Mouse (Mus musculus): ENCODE measurements around the gene Cntn1.
A peak's percentile ranks its signal among the peaks of the same experiment; 100 is the strongest.

Gene Cntn1

DNA sequence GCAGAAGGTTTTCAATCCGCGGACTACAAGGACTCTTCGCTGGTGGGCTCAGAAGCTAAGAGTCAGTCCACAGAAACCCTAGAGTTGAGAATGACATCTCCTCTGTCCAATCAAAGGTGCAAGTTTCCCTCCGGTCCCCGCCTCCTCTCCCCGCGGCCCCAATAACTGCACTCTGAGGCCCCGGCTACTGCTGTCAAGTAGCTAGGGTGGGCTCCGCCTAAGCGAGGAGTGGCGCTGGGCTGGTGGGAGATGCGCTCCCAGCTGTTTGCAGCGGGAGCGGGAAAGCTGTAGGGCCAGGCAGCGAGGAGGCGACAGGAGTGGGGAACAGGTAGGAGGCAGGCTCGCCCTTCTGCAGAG, at the start of gene Cntn1:
Cntn1 (plus strand) TSS at position 170 of the 357 bp plus-strand sequence.
- peak; percentile 94 for DNase-seq (ENCODE audit: low spot score)

DNA sequence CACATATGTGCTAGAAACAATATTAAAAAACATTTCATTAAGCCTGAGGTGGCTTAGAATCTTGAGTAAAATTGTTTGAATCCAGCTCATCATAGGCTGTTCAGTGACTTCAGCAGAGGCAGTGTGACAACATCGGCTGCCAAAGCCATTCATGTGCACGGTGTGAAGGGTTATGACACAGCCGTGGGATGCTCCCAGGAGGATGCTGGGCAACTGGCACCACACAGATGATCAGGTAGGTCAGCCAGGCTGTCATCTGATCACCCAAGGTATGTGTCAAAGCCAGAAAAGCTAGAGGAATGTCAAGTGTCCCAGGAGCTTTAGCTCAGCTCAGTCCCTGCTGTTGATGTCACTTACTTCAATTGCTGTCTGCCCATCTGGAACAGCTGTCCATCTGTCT, 49.5 kb upstream of the Cntn1 start:
- no peak for DNase-seq (ENCODE audit: low spot score)

DNA sequence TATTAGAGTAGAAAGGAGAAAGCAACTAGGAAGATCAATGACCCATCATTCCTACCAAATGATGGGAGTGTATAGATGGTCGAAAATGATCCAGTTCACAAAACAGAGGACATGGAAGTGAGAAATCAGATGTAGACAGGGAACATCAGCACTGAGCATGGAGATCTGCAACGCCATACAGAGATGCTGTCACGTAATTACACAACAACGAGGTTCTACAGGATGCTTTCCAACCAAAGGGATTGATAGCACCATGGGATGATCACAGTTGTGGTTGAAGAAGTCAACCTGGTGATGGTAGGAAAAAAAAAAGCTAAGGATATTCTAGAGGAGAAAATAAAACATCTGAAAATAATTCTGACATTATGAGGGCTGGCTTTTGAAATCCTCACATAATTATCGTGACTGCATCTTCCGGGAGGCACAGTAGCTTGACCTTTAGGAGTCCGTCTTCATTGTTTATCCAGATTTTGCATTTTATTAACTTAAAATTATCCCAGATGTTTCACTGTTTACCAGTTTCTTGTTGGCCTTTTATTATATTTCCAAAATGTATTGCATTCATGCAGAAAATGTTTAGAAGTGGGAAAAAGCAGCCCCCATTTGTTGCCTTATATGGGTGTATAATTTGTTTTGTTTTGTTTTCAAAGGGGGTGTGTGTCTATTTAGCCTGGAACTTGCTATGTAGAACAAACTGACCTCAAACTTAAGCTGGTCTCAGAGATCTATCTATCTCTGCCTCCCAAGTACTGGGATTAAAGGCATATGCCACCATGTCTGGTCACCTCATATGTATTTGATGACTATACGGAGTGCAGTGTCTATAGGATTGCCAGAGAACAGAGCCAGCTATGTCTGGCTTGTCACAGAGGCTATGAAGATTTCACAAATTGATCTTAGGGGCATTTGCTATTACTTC, 38.5 kb upstream of the Cntn1 start:
- no peak for DNase-seq (ENCODE audit: low spot score)

DNA sequence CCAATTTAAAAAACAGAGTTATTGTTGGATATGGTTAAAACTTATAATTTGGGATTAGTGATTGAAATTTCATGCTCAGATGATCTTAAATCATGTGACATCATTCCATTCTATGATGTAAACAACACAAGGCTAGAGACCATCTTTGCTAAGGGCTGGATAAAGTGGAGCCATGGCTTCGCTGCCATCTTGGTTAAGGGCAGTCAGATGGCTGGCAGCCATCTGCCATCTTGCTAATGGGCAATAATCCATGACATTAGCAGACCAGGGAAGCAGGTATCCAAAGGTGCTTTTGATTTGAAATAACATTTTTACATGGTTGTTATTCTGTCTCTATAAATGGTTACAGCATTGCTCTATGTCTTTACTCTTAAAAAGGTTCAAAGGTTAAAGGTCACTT, 16.9 kb upstream of the Cntn1 start:
- DNase-seq (ENCODE audit: low spot score) = no peak

DNA sequence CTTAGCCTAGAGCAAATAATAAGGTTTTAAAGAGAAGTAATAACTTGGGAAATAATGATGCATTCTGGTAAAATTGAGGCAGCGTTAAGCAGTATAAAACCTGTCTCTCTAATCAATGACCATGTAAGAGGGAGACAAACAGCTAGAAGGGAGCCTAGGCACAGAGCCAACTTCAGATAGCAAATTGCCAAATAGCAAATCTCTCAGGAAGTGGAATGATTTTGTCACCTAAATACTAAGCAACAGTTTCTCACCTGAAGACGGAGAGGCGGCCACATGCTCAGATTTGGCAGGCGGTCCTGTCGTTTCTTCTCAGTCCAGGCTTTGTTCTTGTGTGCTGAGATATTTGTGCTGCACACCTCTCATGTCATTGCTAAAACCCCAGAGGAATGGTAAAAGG, 8.4 kb upstream of the Cntn1 start:
- DNase-seq (ENCODE audit: low spot score) = no peak

DNA sequence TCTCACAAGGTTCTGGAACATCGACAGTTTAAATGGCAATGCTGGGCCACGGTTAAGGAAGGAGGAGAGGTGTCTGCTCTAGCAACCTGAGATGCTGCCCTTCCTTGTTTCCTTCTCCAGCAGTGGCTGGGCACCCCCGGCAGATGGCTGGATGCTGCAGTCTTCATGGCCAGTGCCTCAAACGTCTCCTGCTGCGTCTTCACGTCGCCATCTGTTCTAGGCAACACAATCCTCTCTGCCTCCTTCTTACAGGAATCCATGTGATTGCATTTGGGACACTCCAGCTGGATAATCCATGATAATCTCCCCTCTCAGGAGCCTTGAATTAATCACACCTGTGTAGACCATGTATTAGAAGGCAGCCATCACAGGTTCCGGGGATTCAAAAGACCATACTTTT, 4.9 kb upstream of the Cntn1 start:
- no peak for DNase-seq (ENCODE audit: low spot score)

DNA sequence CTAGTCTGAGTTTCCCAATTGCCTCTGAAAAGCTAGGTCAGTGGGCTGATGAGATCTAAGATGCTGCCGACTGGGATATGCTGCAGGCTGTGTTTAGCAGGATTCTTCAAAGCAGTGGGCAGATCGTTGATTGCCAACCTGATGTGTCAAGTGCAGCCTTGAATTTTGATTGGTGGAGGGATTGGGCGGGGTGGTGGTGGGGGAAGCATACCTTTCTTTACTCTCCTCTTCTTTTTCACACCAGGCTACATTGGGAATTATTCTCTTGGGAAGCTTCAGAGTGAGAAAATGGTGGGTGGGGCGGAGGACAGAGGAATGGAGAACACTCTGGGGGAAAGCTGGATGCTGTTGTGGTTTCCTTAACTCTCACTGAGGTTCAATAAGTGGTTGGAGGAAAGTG, 2.9 kb upstream of the Cntn1 start:
- no peak for DNase-seq (ENCODE audit: low spot score)

DNA sequence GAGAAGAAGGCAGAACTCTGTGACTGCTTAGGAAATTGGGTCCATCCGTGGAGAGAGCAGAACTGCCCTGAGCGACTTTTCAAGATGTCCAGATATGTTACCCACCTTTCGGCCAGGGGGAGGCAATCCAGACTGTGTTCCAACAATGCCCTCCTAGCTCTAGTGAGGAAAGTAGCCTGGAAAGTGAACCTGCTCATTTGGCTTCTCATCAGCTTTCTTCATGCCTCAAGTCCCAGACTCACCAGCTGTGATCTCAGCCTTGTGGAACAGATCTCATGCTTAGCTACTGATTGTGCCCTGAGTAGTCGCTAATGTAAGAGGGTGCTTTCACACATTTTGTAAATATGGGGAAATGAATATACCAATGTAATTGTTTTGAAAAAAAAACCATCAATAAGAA, 2.4 kb upstream of the Cntn1 start:
- DNase-seq (ENCODE audit: low spot score) = no peak

DNA sequence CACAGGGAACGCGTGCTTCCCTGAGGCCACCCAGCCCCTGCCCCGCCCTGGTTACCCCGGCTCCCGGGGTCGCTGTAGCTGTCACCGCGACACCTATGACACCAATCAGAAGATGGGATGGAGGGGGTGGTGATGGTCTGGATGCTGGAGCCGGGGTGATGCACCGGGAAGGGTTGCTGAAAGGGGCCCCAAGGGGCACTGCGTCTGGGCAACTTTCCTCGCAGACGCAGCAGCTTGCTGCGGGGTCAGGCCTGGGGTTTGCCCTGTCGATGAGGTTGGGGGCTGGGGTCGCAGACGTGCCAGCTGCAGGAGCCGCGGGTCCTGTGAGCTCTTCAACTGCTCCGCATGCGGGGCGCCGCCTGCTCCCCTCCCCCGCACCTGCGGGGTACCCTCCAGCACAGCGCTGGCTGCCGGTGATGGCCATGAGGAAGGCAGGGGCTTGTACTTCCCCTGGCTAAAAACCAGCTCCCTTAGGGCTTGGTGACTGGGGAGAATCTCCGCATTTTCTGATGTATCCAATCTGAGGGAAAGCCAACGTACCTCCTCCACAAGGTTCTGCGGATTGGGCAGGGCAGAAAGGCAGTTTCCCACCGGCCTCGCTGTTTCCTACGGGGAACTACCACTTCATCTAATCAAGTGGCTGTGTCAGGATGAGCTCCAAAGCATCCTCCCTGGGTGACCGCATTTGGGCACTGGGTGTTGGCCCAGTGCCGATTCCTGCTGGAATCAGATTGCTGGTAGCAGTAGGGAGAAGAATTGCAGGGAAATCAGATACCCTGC, 578 bp downstream of the Cntn1 start:
- peak; percentile 39 for DNase-seq (ENCODE audit: low spot score)

DNA sequence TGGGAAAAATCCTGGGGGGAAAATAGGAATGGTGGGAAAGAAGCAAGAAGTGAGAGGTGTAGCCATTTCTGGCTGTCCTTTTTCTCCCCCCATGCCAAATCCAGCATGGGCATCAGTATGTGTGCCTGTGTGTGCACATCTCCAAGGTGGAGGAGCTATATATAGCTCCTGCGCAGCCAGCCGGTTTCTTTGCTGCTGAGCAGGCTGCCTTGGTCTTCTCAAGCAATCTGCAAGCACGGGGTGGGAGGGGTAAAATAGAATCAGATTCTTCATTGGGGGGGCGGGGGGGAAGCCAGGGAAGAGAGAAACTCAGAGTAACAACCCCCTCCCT, 1.1 kb downstream of the Cntn1 start:
- no peak for DNase-seq (ENCODE audit: low spot score)

DNA sequence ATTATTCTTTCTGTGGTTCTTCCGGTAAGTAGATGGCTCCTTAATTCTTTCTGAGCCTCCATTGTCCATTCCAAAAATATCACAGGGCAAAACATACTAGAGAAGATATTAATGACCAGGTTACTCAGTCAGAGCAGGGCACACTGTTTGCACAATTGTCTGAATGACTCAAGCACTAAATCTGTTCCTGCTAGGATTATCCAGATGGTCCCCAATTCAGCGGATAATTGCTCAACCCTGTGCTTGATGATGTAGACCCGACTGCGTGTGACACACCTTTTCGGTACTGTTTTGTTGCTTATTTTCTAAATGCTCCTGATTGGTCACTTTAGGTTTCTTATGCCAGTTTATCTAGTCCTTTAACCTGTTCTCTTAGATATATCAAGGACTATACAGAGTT, 6.6 kb downstream of the Cntn1 start:
- no peak for DNase-seq (ENCODE audit: low spot score)

DNA sequence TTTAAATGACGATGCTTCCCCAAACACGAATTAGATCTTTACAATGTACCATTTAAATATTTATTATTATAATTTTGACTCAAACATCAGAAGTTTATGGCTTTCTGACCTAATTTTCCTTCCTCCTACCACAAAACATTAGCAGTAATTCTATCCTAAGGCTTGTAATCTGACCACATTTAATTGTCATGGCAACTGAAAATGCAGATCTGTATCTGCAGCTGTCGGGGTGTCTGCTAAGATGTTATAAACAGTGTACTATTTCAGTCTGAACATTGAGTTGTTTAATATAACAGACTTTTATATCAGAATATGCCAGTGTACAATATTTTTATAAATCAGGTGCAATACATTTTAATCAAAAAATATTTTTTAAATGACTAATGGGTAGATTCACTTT, 10.0 kb downstream of the Cntn1 start:
- DNase-seq (ENCODE audit: low spot score) = peak; percentile 31

DNA sequence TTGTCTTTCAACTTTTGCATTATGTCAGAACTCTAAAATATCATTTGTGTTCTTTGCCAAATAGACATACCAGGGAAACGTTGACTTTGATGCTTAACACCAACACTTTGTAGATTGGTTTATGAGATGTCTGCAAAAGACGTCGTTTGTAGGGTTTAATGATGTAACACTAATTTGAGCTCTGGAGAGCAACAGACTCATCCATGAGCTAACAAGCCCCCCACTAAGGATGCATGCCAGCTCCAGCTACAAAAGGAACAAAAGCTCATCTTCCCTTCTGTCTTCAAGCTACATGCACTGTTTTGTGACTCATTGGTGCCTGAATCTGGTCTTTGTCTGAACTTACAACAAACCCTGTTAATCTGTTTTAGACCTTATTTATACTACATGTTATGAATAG, 28.5 kb downstream of the Cntn1 start:
- no peak for DNase-seq (ENCODE audit: low spot score)

DNA sequence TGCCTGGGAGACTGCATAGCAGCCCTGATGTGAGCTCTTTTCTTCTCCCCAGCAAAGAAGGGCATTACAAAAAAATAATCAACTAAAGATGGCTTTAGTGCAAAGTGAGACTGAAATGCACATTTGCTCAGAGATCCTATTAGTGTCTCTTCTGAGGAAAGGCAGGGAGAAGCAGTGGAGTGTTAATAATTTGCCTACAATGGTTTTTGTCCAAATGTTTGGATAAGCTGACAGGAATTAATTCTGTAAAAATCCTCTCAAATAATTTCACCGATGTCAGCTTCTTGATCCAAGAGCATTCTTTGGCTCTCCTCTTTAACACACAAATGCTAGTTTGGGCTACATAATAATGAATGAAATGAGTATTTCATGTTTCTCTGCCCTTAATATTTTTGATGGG, 34.9 kb downstream of the Cntn1 start:
- DNase-seq (ENCODE audit: low spot score) = peak; percentile 18

DNA sequence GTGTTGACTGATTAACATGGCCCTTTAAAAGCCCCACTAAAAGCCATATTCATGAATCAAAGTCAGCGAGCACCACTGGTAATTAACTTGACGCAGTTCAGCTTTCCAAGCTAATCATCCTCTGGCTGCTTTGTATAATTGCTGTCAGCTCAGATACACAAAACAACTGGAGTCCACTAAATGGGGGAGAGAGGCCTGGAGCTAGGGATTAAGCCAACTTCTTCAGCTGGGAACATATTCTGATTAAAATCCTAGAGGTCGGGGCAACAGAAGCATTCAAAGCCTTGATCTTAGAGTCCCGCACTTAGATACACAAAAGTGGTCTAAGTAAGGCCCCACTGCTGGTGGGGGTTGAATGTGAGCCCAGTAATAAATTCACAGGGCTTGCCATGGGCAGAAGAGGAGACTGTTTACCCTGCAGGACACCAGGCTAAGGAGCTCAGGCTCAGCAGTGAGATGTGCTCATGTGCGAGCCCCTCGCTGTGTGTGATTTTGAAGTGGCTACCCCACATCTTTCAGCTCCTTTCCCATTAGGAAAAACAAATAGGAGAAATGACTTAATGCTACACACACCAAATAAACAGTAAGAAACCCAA, 36.8 kb downstream of the Cntn1 start:
- peak; percentile 41 for DNase-seq (ENCODE audit: low spot score)

DNA sequence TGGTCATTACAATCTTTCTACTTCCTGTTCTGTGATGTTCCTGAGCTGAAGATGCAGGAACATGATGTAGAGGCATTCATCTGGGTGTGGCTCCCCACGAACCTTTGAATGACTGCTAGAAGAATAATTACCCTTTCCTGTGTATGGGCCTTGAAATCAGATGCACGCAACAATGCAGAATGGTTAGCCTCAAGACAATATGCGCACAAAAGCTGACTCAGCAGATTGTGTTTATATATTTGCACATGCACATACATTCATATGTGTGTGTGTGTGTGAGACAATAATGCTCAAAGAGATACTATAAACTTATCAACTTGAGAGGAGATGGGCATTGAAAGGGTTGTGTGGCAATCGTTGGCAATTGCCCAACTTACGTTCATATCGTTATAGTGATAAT, 39.8 kb downstream of the Cntn1 start:
- no peak for DNase-seq (ENCODE audit: low spot score)

DNA sequence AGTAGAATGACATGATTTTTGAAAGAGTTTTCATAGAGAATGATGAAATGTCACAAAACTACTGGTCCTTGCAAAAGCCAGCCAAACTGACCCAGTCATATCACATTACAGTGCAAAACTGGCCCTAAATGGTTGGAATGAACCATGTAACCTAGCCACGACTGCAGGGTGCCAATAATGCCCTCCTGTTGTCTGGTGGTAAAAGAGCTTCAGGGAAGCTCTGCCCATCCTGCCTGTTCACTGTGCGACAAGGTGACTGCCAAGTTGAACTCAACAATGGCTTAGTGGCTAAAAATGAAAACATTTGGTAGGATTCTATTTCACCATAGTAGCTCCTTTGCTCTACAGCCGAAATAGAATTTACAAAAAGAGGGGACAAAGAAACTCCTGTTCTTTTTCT, 41.1 kb downstream of the Cntn1 start:
- DNase-seq (ENCODE audit: low spot score) = no peak

DNA sequence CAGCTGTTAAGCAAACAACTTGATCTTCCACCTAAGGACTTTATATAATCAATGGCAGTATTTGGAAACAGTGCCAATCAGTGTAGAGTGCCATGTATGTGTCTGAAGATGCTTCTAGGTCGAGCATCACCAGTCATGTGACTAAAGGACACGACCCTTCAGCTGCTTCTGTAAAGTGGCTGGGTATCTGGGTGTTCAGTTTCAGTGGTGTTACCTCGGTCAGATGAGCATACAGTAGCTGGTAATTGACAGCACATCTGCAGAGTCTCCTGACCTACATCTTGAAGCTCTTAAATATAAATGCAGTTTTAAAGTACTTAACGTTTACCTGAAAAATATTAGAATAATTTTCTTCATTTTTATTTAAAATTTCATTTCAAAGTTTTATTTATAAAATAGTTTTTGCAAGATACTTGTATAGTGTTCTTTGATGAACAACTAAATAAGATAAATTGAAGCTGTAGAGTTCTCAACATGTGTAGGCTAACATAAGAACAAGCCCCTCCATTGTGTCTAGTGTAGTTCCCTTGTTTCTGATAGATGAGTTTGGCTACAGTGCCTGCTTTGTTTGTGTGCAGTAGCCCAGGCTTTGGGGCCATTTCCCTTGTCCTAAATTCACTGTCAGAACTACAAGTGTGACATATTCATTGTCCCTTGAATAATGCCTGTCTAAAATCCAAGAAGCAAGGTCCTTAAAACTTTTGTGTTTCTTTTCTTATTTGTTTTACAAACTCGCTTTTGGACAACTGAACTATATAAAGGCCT, 48.6 kb downstream of the Cntn1 start:
- peak; percentile 45 for DNase-seq (ENCODE audit: low spot score)

DNA sequence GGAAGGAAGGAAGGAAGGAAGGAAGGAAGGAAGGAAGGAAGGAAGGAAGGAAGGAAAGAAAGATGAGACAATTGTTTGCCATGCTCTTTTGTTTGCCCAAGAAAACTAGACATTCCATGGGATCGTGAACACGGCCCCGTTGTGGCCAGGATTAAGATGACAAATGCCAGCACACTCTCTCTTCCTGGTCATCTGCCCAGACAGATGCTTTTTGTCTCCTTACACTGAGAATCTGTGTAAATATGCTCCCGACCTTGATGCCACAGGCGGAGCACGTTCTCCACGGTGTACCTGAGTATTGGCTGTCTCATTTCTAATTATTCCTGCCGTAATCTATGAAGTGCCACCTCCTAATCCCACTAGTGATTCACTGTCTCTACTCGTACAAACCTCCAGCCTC, 51.0 kb downstream of the Cntn1 start:
- DNase-seq (ENCODE audit: low spot score) = no peak

DNA sequence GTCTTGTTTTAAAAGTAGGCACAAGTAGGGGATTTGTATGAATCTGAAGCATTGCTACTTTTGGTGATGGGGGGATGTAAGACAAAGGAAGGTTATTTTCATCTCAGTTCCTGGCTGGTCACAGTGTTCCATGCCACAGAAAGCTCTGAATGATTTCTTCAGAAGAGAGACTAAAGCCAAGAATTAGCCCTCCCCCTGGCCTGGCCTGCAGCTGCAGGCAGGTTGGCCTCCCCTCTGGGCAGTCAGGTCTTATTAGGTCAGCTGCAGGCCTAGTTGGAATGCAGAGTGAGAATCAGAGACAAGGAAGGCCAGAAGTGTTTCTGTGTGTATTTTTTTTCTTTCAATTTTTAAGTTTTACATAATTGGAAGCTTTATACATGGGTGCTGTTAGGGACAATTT, 61.5 kb downstream of the Cntn1 start:
- DNase-seq (ENCODE audit: low spot score) = peak; percentile 7

DNA sequence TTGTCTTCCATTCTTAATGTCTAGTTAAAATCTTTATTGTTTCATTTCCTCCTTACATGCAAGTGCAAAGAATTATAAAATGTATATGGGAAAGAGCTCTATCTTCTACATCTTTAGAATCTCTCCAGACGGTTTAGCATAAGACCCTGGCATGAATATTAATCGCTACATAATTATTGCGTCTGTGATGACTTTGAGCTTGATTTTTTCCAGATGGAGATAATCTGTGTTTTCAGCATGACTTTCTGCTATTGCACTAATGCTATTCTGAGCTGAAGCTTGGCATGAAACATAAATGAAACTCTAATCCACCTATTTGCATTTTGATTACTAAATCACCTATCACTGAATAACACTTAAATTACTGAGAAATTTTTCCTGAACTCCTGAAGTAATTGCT, 82.0 kb downstream of the Cntn1 start:
- DNase-seq (ENCODE audit: low spot score) = no peak

DNA sequence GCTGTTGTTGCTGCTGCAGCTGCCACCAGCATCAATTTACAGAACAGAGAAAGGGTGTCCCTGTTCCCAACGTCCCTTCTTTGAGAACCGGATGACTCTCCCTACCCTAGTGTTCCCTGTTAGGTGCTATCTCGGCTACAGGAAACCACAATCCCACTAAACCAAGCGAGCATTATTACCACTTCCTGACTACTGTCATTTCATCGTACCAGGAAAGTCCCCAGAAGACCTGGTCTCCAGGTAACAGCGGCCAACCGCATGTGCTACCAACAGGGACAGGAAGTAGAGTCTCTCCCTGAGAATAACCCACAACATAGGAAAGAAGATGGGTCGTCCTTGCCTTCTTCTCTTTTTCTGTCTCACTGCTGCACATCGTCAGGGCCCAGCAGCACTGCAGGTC, 83.3 kb downstream of the Cntn1 start:
- DNase-seq (ENCODE audit: low spot score) = no peak

DNA sequence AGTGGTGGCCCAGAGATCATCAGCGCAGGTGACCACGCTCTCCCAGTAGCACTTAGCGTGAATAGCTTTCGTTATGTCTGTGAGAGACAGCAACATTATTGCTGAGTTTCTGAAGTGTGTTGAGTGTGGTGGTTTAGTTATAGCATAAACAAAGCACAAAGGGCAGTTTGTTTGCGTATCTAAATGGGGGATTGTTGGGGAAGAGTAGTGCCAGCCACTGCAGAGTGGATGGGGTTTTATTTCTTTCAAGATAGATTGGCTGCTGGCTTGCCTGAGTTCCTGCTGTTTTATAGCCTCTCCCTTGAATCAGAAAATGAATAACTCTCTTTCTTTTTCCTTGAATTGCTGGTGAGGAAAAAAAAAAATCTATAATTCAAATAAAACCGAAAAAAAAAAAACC, 86.1 kb downstream of the Cntn1 start:
- no peak for DNase-seq (ENCODE audit: low spot score)
